Mouse (Mus musculus) ES-E14 (cell line): ENCODE measurements at regions not wholly inside any gene's neighbourhood (a gene's known extent, or its start where the extent isn't known, plus 50 kb on each side); places are given as distances from the start of the nearest gene placed in this dataset.

Experiments
- DNase-seq: peaks from one replicate; pipeline ENCODE4 v3.0.0-alpha.2; 2013; ENCODE audit warnings: low read depth, low spot score
- H3K27ac ChIP-seq: 2 replicates; pipeline ENCODE4 v1.5.1; 2012; ENCODE audit warnings: low read depth, mild to moderate bottlenecking, low read length, moderate library complexity, mixed read lengths; ENCODE audit not compliant: poor library complexity, insufficient read depth, severe bottlenecking
- H3K36me3 ChIP-seq: 2 replicates; pipeline ENCODE4 v1.6.1; 2012; ENCODE audit warnings: mild to moderate bottlenecking, low read length, moderate library complexity, mixed read lengths; ENCODE audit not compliant: control insufficient read depth, poor library complexity, insufficient read depth, severe bottlenecking
- H3K4me1 ChIP-seq, 2 experiments: fragments of 150-350 bp in 1 of 2; sonication (generic) in 1 of 2; 2 replicates each; pipeline ENCODE4 v1.6.1; 2012; ENCODE audit warnings: low read length in 2 of 2, mild to moderate bottlenecking in 1 of 2, mixed read lengths in 1 of 2; ENCODE audit not compliant: control insufficient read depth in 2 of 2, insufficient read depth in 2 of 2, poor library complexity in 1 of 2
- H3K4me3 ChIP-seq, 2 experiments: fragments of 150-350 bp in 1 of 2; sonication (generic) in 1 of 2; 2 replicates each; pipeline ENCODE4 v1.5.1; 2012; ENCODE audit warnings: low read length in 2 of 2, low read depth in 1 of 2, mild to moderate bottlenecking in 1 of 2, mixed read lengths in 1 of 2; ENCODE audit not compliant: insufficient read depth in 1 of 2, poor library complexity in 1 of 2, severe bottlenecking in 1 of 2
- H3K9ac ChIP-seq: 2 replicates; pipeline ENCODE4 v1.6.1; 2012; ENCODE audit warnings: low read depth, mild to moderate bottlenecking, low read length, mixed read lengths; ENCODE audit not compliant: poor library complexity, insufficient read depth, severe bottlenecking
- H3K9me3 ChIP-seq: fragments of 150-350 bp; sonication (generic); 2 replicates; pipeline ENCODE4 v1.6.1; 2012; ENCODE audit warnings: low read depth, mild to moderate bottlenecking, low read length; ENCODE audit not compliant: control insufficient read depth, insufficient read depth
- CHD2 ChIP-seq: IDR thresholded peaks from 2 replicates; pipeline ENCODE4 v1.6.1; 2014; ENCODE audit warnings: mild to moderate bottlenecking, low read depth, low read length, inconsistent platforms
- HCFC1 ChIP-seq: IDR thresholded peaks from 2 replicates; pipeline ENCODE4 v1.6.1; 2012; ENCODE audit warnings: low read length, inconsistent platforms, borderline replicate concordance; ENCODE audit not compliant: insufficient read depth
- MAFK ChIP-seq: IDR thresholded peaks from 2 replicates; pipeline ENCODE4 v1.6.1; 2014; ENCODE audit warnings: mild to moderate bottlenecking, low read depth, low read length, inconsistent platforms; ENCODE audit not compliant: insufficient read depth
- ZC3H11A ChIP-seq: IDR thresholded peaks from 2 replicates; pipeline ENCODE4 v1.6.1; 2012; ENCODE audit warnings: low read depth, mild to moderate bottlenecking, inconsistent platforms, low read length, borderline replicate concordance
- ZNF384 ChIP-seq: IDR thresholded peaks from 2 replicates; pipeline ENCODE4 v1.6.1; 2012; ENCODE audit warnings: low read depth, low read length, inconsistent platforms
- in situ Hi-C, 2 experiments: fragments of 600-800 bp; cut with MboI; formaldehyde crosslinking; loops; one replicate each; pipeline ENCODE4 v1.15.1; 2025; ENCODE audit warnings: low sequenced_read_pairs in 2 of 2, inconsistent platforms in 1 of 2; ENCODE audit not compliant: unreplicated experiment in 2 of 2

DNA sequence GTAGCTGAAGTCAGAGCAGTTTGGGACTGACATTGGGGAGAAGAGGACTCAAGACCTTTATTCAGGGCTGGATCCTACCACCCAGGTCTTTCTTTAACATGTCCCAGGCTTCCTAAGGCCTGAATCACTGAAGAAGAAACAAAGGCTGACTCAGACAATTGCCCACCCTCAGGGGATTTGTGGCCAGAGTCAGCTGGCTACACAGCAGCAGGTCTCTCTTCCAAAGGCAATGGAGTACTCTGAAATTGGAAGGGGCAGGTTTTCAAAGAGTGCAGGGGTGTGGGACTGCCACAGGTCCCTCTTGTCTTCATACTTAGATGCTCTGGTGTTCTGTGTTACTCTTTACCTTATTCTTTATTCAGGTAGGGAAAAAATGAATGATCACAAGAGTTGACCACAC is 478.9 kb downstream of the Plcl1 start:
- Histone ChIP-seq H3K36me3 (no peaks in the 10 kb centered on the region), H3K4me1 (no peaks in the 10 kb centered on the region), H3K9me3 (no peaks in the 10 kb centered on the region), H3K27ac (no peak overlapping the region), H3K4me3 (no peak overlapping the region), H3K9ac (no peak overlapping the region)
- in situ Hi-C loops: loop anchor here in 1 of 2 experiments (25.0 kb wide), 2 partner anchors 1103 to 1328 kb away; partner anchors contain the start of gene Satb2
- TF ChIP-seq MAFK: no peak
- no peak for TF ChIP-seq ZC3H11A
- no peak for TF ChIP-seq ZNF384
- TF ChIP-seq HCFC1: no peak
- no peak for TF ChIP-seq CHD2
- no peak for DNase-seq

DNA sequence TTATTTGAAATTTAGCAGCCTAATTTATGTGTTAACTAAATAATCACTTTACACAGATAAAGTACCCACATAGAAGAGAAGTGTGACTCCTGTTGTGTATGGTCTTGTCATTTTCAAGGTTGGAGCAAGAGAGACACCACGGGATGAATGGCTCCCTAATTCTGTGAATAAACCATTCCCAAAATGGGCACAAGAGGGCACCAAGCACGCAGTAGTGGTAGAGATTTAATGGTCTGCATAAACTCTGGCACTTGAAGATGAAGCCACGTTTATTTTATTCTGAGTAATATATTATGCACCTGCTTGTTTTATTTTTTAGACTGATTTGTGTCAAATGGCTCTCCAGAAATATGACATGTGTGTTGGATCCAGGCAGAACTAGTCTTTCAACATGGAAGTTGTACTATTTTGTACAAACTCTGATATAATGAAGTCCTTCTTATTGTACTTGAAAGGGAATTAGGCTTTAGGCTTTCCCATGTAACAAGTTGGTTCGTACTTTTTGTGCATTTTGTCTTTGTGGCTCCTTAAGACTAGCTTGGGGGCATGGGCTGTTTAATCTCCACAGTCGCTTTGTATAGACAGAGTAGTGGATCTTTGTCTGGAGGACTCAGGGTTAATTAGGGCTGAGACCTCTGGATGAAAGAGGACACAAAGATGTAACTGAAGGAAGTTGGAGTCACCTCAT is 480.8 kb downstream of the Plcl1 start:
- in situ Hi-C loops: loop anchor here in 1 of 2 experiments (25.0 kb wide), 2 partner anchors 1101 to 1326 kb away; partner anchors contain the start of gene Satb2
- TF ChIP-seq MAFK: no peak
- TF ChIP-seq ZC3H11A: peak; percentile 65; the same call in 1 of the 2 replicates

DNA sequence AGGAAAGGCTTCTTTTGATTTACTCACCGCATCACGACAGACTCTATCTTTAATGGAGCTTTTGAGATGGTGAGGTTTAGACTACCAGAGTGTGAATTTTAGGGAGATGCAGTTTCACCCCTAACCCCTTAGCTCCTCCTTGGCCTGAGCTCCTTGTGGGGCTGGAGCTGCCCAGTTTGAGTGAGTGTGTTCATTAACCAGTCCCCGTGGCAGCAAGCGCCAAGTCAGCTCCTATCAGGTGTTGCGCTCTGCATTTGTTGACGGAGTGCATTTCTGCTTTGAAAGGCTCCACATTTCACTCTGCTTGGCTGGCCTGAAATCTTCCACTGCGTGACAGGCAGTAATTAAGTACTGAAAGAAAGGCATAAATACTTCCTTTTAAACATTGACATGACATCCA is 481.7 kb downstream of the Plcl1 start:
- Histone ChIP-seq H3K36me3 (no peaks in the 10 kb centered on the region), H3K4me1 (no peaks in the 10 kb centered on the region), H3K9ac (no peak overlapping the region), H3K4me3 (no peak overlapping the region), H3K9me3 (no peaks in the 10 kb centered on the region), H3K27ac (no peak overlapping the region)
- in situ Hi-C loops: loop anchor here in 1 of 2 experiments (25.0 kb wide), 2 partner anchors 1100 to 1325 kb away; partner anchors contain the start of gene Satb2
- no peak for DNase-seq
- TF ChIP-seq ZNF384 (no peak), CHD2 (no peak), ZC3H11A (no peak), MAFK (no peak), HCFC1 (no peak)

More for the DNA sequence above, 480.8 kb downstream of the Plcl1 start:
- Histone ChIP-seq H3K9me3 (no peaks in the 10 kb centered on the region), H3K27ac (no peak overlapping the region), H3K4me3 (no peak overlapping the region), H3K36me3 (no peaks in the 10 kb centered on the region), H3K9ac (no peak overlapping the region), H3K4me1 (no peaks in the 10 kb centered on the region)
- no peak for DNase-seq

DNA sequence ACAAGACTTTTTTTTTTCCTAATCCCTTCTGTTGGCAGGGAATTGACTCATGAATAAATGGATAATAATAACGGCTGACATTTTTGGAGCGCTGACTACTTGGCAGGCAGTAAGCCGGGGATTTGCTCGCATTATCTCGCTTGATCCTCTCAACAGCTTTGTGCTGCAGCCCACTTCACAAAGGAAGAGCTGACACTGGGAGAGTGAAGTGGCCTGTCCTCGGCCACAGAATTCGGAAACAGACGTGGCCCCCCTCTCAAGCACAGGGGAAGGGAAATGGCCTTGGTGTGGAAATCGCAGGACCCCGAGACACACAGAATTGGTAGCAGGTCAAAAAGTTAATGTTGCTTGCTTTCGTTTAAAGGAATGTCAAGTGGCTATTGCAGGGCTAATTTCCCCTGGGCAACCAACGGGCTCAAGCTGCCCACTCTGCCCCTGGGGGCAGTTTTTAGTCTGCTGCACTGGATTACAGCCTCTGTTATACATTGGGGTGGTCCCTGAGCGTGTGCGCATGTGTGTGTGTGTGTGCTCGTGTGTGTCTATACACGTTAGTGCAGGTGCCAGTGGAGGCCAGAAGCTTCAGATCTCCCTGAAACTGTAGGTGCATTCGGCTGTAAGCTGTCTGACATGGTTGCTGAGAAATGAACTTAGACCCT is 483.1 kb downstream of the Plcl1 start:
- Histone ChIP-seq H3K9ac (no peak overlapping the region), H3K27ac (no peak overlapping the region), H3K36me3 (no peaks in the 10 kb centered on the region), H3K4me3 (no peak overlapping the region), H3K4me1 (no peaks in the 10 kb centered on the region), H3K9me3 (no peaks in the 10 kb centered on the region)
- TF ChIP-seq MAFK (no peak), CHD2 (no peak), ZC3H11A (no peak), HCFC1 (no peak), ZNF384 (no peak)
- in situ Hi-C loops: loop anchor here in 1 of 2 experiments (25.0 kb wide), 2 partner anchors 1098 to 1323 kb away; partner anchors contain the start of gene Satb2
- DNase-seq: no peak
